Mouse (Mus musculus): Measurements from ENCODE around the gene Igdcc3. TPM values are rescaled to one million over a fixed set of nuclear protein-coding genes. Genes with fewer than 3 reads are reported as not detected.
A peak's percentile ranks its signal among the peaks of the same experiment; 100 is the strongest.

The Igdcc3 gene
- polyA plus RNA-seq, 1 experiment from 2014 or later: 0.22 TPM

DNA sequence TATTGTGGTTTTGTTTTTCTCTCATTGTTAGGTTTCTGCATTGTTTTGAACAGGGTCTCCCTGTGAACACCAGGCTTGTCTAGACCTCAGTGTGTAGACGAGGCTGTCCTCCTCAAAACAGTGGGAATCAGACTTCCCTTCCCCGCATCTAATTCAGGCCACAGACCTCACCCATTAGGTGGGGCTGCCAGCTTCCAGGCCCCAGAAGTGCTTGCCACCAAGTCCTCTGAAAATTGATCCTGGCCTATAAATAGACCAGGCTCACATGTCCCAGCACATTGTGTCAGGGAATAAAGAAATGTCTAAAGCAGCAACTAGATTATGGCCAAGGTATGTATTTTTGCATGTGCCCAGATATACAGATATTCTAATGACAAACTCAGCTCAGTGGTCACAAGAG is 25.1 kb upstream of the Igdcc3 start:
- WGBS: 80% methylated on average over 2 of the region's 2 CpGs
- no peaks in the 10 kb centered on the region for H3K4me1 ChIP-seq (replicated peaks; ENCODE audit: control insufficient read depth, insufficient read depth, low read length)
- no peak overlapping the region for H3K9ac ChIP-seq (ENCODE audit: low read depth, low read length)
- no peak for ATAC-seq
- H3K36me3 ChIP-seq (ENCODE audit: control insufficient read depth, insufficient read depth): no peaks in the 10 kb centered on the region; the same call in 1 of the 2 replicates
- H3K27me3 ChIP-seq (replicated peaks; ENCODE audit: control insufficient read depth, insufficient read depth, low read length): no peaks in the 10 kb centered on the region
- no peaks in the 10 kb centered on the region for H3K9me3 ChIP-seq (ENCODE audit: control insufficient read depth)
- H3K4me2 ChIP-seq (replicated peaks; ENCODE audit: low read depth): no peak overlapping the region
- no peak overlapping the region for H3K4me3 ChIP-seq (ENCODE audit: low read depth, low read length)
- TF ChIP-seq CTCF (IDR thresholded peaks at IDR 0.05; ENCODE audit: low read depth): no peak
- H3K27ac ChIP-seq (ENCODE audit: low read depth, low read length): no peak overlapping the region

DNA sequence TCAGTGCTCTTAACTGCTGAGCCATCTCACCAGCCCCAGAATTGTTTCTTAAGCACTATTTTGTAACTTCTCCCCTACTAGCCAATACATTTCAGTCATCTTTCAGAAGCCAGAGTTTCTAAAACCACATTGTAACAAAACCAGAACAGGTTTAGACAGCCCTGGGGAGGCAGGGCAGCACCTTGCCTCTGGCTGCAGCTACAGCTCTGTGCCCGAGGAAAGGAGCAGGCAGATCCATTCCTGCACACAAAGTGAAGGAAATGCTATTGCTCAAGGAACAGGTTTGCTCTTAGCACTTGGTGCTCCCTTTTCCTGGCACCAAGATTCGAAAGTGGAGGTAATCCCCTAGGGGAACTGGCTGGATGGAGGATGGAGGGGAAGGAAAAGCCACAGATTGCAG is 23.5 kb upstream of the Igdcc3 start:
- H3K9me3 ChIP-seq (ENCODE audit: control insufficient read depth): no peaks in the 10 kb centered on the region
- ATAC-seq: no peak
- H3K9ac ChIP-seq (ENCODE audit: low read depth, low read length): no peak overlapping the region
- no peaks in the 10 kb centered on the region; the same call in 1 of the 2 replicates for H3K36me3 ChIP-seq (ENCODE audit: control insufficient read depth, insufficient read depth)
- no peak overlapping the region for H3K4me2 ChIP-seq (replicated peaks; ENCODE audit: low read depth)
- no peaks in the 10 kb centered on the region for H3K27me3 ChIP-seq (replicated peaks; ENCODE audit: control insufficient read depth, insufficient read depth, low read length)
- 63% methylated on average over 2 of the region's 2 CpGs for WGBS
- H3K4me1 ChIP-seq (replicated peaks; ENCODE audit: control insufficient read depth, insufficient read depth, low read length): no peaks in the 10 kb centered on the region
- H3K4me3 ChIP-seq (ENCODE audit: low read depth, low read length): no peak overlapping the region
- TF ChIP-seq CTCF (IDR thresholded peaks at IDR 0.05; ENCODE audit: low read depth): no peak
- no peak overlapping the region for H3K27ac ChIP-seq (ENCODE audit: low read depth, low read length)

DNA sequence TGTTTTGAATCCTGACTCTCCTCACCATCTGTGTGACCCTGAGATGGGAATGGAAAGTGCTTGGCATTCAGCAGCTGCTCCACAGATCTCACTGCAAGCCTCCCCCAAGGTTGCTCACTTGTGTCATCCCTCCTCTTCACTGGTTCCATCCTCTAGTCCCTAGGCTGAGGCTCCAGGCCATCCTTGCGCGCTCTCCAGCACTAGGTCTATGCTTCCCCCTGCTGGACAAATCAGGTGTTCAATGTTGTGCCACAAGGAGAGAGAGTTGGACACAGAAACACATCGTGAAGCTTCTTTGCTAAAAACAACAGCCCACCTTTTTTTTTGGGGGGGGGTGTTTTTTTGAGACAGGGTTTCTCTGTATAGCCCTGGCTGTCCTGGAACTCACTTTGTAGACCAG is 20.1 kb upstream of the Igdcc3 start:
- no peak overlapping the region for H3K4me3 ChIP-seq (ENCODE audit: low read depth, low read length)
- H3K9me3 ChIP-seq (ENCODE audit: control insufficient read depth): no peaks in the 10 kb centered on the region
- TF ChIP-seq CTCF (IDR thresholded peaks at IDR 0.05; ENCODE audit: low read depth): peak; percentile 97
- H3K27ac ChIP-seq (ENCODE audit: low read depth, low read length): no peak overlapping the region
- 17% methylated on average over 3 of the region's 3 CpGs for WGBS
- H3K4me1 ChIP-seq (replicated peaks; ENCODE audit: control insufficient read depth, insufficient read depth, low read length): no peaks in the 10 kb centered on the region
- no peak overlapping the region for H3K9ac ChIP-seq (ENCODE audit: low read depth, low read length)
- ATAC-seq: peak; percentile 55; the same call in 1 of the 2 replicates
- H3K36me3 ChIP-seq (ENCODE audit: control insufficient read depth, insufficient read depth): no peaks in the 10 kb centered on the region; the same call in 1 of the 2 replicates
- no peak overlapping the region for H3K4me2 ChIP-seq (replicated peaks; ENCODE audit: low read depth)
- no peaks in the 10 kb centered on the region for H3K27me3 ChIP-seq (replicated peaks; ENCODE audit: control insufficient read depth, insufficient read depth, low read length)

DNA sequence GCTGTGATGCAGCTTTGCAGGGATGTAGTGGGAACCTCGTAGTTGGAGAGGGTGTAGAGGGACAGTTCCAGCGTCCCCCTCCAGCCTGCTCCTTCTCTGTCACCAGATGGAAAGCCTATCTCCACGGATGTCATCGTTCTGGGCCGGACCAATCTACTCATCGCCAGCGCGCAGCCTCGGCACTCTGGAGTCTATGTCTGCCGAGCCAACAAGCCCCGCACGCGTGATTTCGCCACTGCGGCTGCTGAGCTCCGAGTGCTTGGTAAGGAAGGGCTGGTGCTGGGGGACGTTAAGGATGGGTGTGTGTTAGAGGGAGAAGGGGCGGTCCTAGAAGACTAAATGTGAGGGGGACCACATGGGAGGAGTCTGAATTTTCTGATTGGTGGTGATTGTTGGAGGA is 18.4 kb upstream of the Igdcc3 start:
- Histone ChIP-seq H3K4me1 (replicated peaks; ENCODE audit: control insufficient read depth, insufficient read depth, low read length) (no peaks in the 10 kb centered on the region), H3K27ac (ENCODE audit: low read depth, low read length) (no peak overlapping the region), H3K4me2 (replicated peaks; ENCODE audit: low read depth) (no peak overlapping the region), H3K9ac (ENCODE audit: low read depth, low read length) (no peak overlapping the region), H3K4me3 (ENCODE audit: low read depth, low read length) (no peak overlapping the region), H3K9me3 (ENCODE audit: control insufficient read depth) (no peaks in the 10 kb centered on the region), H3K27me3 (replicated peaks; ENCODE audit: control insufficient read depth, insufficient read depth, low read length) (no peaks in the 10 kb centered on the region), H3K36me3 (ENCODE audit: control insufficient read depth, insufficient read depth) (no peaks in the 10 kb centered on the region; the same call in 1 of the 2 replicates)
- ATAC-seq: no peak
- TF ChIP-seq CTCF (IDR thresholded peaks at IDR 0.05; ENCODE audit: low read depth): no peak
- WGBS: 50% methylated on average over 18 of the region's 18 CpGs

DNA sequence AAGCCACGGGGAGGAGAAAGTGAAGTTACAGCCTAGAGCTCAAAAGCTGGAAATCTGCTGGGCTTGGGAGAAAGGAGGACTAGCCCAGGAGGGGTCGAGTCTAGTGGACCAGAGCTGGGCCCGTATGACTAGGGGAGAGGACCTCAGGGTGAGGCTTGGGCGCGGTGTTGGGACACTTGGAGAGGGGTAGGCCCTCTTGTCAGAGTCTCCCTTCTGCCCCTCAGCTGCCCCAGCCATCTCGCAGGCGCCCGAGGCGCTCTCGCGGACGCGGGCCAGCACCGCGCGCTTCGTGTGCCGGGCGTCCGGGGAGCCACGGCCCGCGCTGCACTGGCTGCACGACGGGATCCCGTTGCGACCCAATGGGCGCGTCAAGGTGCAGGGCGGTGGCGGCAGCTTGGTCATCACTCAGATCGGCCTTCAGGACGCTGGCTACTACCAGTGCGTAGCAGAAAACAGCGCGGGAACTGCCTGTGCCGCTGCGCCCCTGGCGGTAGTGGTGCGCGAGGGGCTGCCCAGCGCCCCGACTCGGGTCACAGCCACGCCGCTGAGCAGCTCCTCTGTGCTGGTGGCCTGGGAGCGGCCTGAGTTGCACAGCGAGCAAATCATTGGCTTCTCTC is 17.3 kb upstream of the Igdcc3 start:
- no peaks in the 10 kb centered on the region for H3K9me3 ChIP-seq (ENCODE audit: control insufficient read depth)
- peak; percentile 11; the same call in 1 of the 2 replicates for ATAC-seq
- no peaks in the 10 kb centered on the region for H3K4me1 ChIP-seq (replicated peaks; ENCODE audit: control insufficient read depth, insufficient read depth, low read length)
- WGBS: 25% methylated on average over 48 of the region's 48 CpGs
- peaks cover 4% of the 10 kb centered on the region; the same call in 1 of the 2 replicates for H3K36me3 ChIP-seq (ENCODE audit: control insufficient read depth, insufficient read depth)
- H3K9ac ChIP-seq (ENCODE audit: low read depth, low read length): no peak overlapping the region
- no peaks in the 10 kb centered on the region for H3K27me3 ChIP-seq (replicated peaks; ENCODE audit: control insufficient read depth, insufficient read depth, low read length)
- peak overlapping the region; percentile 63 for H3K4me2 ChIP-seq (replicated peaks; ENCODE audit: low read depth)
- H3K27ac ChIP-seq (ENCODE audit: low read depth, low read length): no peak overlapping the region
- H3K4me3 ChIP-seq (ENCODE audit: low read depth, low read length): peak overlapping the region; percentile 23
- peak; percentile 79 for TF ChIP-seq CTCF (IDR thresholded peaks at IDR 0.05; ENCODE audit: low read depth)

DNA sequence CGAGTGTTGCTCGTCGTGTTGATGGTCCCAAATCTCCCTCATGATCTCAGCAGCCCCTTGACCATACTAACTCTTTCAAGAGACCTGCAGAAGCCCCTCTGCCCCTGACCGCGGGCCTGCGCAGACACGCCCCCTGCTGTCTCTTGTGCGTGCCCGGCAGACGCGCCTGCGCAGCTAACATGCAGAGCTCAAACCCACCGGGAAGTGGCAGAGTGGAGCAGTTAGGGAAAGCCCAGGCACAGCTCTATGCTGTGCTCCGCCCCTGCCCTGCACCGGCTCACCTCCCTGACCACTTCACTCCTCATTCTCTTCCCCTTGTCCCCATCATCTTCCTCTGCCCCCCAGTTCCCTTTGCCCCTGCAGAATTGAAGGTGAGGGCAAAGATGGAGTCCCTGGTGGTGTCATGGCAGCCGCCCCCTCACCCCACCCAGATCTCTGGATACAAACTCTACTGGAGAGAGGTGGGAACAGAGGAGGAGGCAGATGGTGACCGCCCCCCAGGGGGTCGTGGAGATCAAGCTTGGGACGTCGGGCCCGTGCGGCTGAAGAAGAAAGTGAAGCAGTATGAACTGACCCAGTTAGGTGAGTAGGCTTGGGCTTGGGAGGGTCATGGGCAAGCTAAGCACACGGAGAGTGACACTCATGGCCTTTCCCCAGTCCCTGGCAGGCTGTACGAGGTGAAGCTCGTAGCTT is 12.7 kb upstream of the Igdcc3 start:
- no peak for ATAC-seq
- H3K9ac ChIP-seq (ENCODE audit: low read depth, low read length): no peak overlapping the region
- TF ChIP-seq CTCF (IDR thresholded peaks at IDR 0.05; ENCODE audit: low read depth): peak; percentile 65
- WGBS: 37% methylated on average over 25 of the region's 25 CpGs
- H3K36me3 ChIP-seq (ENCODE audit: control insufficient read depth, insufficient read depth): peaks cover 6% of the 10 kb centered on the region; the same call in 1 of the 2 replicates
- H3K4me1 ChIP-seq (replicated peaks; ENCODE audit: control insufficient read depth, insufficient read depth, low read length): no peaks in the 10 kb centered on the region
- H3K4me3 ChIP-seq (ENCODE audit: low read depth, low read length): no peak overlapping the region
- no peaks in the 10 kb centered on the region for H3K9me3 ChIP-seq (ENCODE audit: control insufficient read depth)
- H3K27me3 ChIP-seq (replicated peaks; ENCODE audit: control insufficient read depth, insufficient read depth, low read length): no peaks in the 10 kb centered on the region
- no peak overlapping the region for H3K27ac ChIP-seq (ENCODE audit: low read depth, low read length)
- peak overlapping the region; percentile 17; the same call in 1 of the 2 replicates for H3K4me2 ChIP-seq (replicated peaks; ENCODE audit: low read depth)

Data from intestine, postnatal 0 days (tissue).